Mouse (Mus musculus) embryonic facial prominence, embryonic 15.5 days (tissue): ENCODE measurements around the gene Gm10334. TPM values are rescaled to one million over a fixed set of nuclear protein-coding genes. Genes with fewer than 3 reads are reported as not detected.
"Not testable (repeated sequence)": the region's sequence is repeated elsewhere in the genome, so short reads cannot be mapped to it uniquely, and the experiment has no call there.

Experiments used
- ATAC-seq: fragments of 200-750 bp; cut with Nextera tagmentation; 2 replicates; pipeline ENCODE4 v1.8.0; 2017; ENCODE audit warnings: low read depth, moderate TSS enrichment; ENCODE audit not compliant: insufficient number of reproducible peaks, low FRiP score, low TSS enrichment
- H3K27ac ChIP-seq: fragments of 300-500 bp; sonication (generic); replicated peaks from 2 replicates; pipeline ENCODE4 v1.5.1; 2015; ENCODE audit warnings: mild to moderate bottlenecking, inconsistent platforms
- H3K27me3 ChIP-seq: fragments of 300-500 bp; sonication (generic); 2 replicates; pipeline ENCODE4 v1.6.1; 2015; ENCODE audit warnings: inconsistent platforms
- H3K36me3 ChIP-seq: fragments of 300-500 bp; sonication (generic); 2 replicates; pipeline ENCODE4 v1.6.1; 2015; ENCODE audit warnings: mild to moderate bottlenecking, inconsistent platforms
- H3K4me1 ChIP-seq: fragments of 300-500 bp; sonication (generic); 2 replicates; pipeline ENCODE4 v1.6.1; 2015; ENCODE audit warnings: inconsistent platforms
- H3K4me2 ChIP-seq: fragments of 300-500 bp; sonication (generic); replicated peaks from 2 replicates; pipeline ENCODE4 v1.6.1; 2015; ENCODE audit warnings: mild to moderate bottlenecking, inconsistent platforms
- H3K4me3 ChIP-seq: fragments of 300-500 bp; sonication (generic); replicated peaks from 2 replicates; pipeline ENCODE4 v1.5.1; 2015; ENCODE audit warnings: mild to moderate bottlenecking, inconsistent platforms
- H3K9ac ChIP-seq: fragments of 300-500 bp; sonication (generic); 2 replicates; pipeline ENCODE4 v1.6.1; 2015; ENCODE audit warnings: inconsistent platforms
- H3K9me3 ChIP-seq: fragments of 300-500 bp; sonication (generic); replicated peaks from 2 replicates; pipeline ENCODE4 v1.6.1; 2016; ENCODE audit warnings: inconsistent platforms
- WGBS: fragments of 180-500 bp; shearing (Covaris S2); methylation state at CpG from one replicate; pipeline ENCODE4 v1.1.7; 2015; 5-methylcytosine and 5-hydroxymethylcytosine counted together
- polyA plus RNA-seq: library from polyadenylated mRNA; unstranded; fragments of >200 nt; fragmentation: Nextera tagmentation; extraction: Ambion mirVana; gene quantifications from 2 replicates; pipeline ENCODE4 v1.2.1, GENCODE M21; 2015

Gm10334 gene
- polyA plus RNA-seq, result not detected in 2 replicates

DNA sequence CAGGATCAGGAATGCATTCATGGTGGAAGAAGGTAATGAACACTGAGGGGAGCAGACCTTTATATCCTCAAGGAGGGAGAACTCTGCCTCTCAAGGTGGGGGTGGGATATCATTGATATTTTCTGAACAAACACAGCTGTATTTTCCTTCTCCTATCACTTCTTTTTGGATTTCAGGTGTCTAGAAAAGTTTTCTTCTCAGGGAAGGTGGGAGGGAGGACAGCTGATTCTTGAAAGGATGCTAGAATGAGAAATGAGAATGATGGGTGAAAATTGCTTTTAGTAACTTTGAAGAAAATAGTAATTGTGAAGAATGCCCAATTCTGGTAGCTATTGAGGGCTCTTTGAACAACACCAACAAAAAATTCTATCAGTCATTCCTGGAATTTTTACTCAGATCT lies at the start of gene Gm10334:
Gene Gm10334 (minus strand): TSS at position 101 of the 400 bp plus-strand sequence.
- not testable (repeated sequence) for H3K4me2 ChIP-seq, ATAC-seq

DNA sequence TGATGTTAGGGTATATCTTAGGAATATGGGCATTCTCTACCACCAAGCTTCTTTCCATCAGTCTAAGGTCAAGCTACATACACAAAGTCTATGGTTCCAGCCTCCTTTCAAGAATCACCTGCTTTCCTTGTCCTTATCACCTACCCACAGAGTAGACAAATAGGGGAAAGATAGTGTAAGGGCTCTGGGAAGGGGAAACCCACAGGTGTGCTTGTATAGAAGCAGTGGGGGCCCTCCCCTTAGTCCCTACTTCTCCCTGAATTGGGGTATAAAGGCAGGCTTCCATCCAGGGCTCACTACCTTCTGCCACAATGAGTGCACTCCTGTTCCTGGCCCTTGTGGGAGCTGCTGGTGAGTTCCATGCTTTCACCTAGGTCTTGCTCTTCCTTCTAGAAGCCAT lies 12.7 kb upstream of the Gm10334 start, which contains the start of gene Prss1:
Gene Prss1 (plus strand): TSS at position 301 of the 400 bp plus-strand sequence.
- ATAC-seq, H3K9me3 ChIP-seq, H3K36me3 ChIP-seq, H3K27ac ChIP-seq, H3K4me3 ChIP-seq, H3K27me3 ChIP-seq, H3K9ac ChIP-seq, H3K4me2 ChIP-seq, H3K4me1 ChIP-seq: not testable (repeated sequence)

More for the DNA sequence above, at the start of gene Gm10334:
- not testable (repeated sequence) for H3K27ac ChIP-seq, H3K4me1 ChIP-seq, H3K27me3 ChIP-seq, H3K9me3 ChIP-seq, H3K4me3 ChIP-seq, H3K36me3 ChIP-seq, H3K9ac ChIP-seq

DNA sequence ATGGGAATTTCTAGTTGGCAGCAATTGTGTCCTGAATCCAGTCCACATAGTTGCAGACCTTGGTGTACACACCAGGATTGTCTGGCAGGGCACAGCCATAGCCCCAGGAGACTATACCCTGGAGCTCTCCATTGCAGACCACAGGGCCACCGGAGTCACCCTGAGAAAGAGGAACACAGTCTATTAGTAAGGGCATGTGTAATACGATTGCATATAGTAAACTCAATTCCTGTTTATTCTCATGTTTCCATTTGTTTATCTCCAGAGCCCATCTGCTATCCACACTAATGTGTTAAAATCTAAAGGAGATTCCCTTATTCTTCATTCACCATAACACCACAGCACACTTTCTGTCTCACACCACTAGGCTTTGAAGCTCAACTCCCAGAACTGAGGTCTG lies 3.7 kb downstream of the Gm10334 start:
- 85% methylated on average over 2 of the region's 2 CpGs for WGBS
- not testable (repeated sequence) for H3K27ac ChIP-seq, H3K4me3 ChIP-seq, H3K4me1 ChIP-seq, H3K9me3 ChIP-seq, H3K4me2 ChIP-seq, H3K27me3 ChIP-seq, H3K36me3 ChIP-seq, ATAC-seq, H3K9ac ChIP-seq

Other genes starting within 250 kb of the Gm10334 start
- not detected in 2 replicates for gene Try4, start 143.9 kb downstream of the Gm10334 start, polyA plus RNA-seq
- not detected in 2 replicates for gene Try5, start 129.3 kb downstream of the Gm10334 start, polyA plus RNA-seq
- gene Try10, start 92.0 kb downstream of the Gm10334 start, polyA plus RNA-seq, result not detected in 2 replicates
- gene Prss3, start 68.5 kb downstream of the Gm10334 start, polyA plus RNA-seq, result not detected in 2 replicates
- gene Gm5771, start 53.8 kb downstream of the Gm10334 start, polyA plus RNA-seq, result not detected in 2 replicates
- 0.28 TPM in 1 of 2 replicates, not detected in the other for gene Prss1, start 12.8 kb upstream of the Gm10334 start, polyA plus RNA-seq
- not detected in 2 replicates for gene Prss2, start 75.6 kb upstream of the Gm10334 start, polyA plus RNA-seq
- gene Ephb6, start 159.3 kb upstream of the Gm10334 start, polyA plus RNA-seq, result 27.4 and 28.4 TPM in 2 replicates
- 1.8 and 2.0 TPM in 2 replicates for gene Trpv6, start 190.3 kb upstream of the Gm10334 start, polyA plus RNA-seq
- not detected in 2 replicates for gene Trpv5, start 234.6 kb upstream of the Gm10334 start, polyA plus RNA-seq
- not detected in 2 replicates for gene Llcfc1, start 238.3 kb upstream of the Gm10334 start, polyA plus RNA-seq